Mouse (Mus musculus) urinary bladder, postnatal 10 days (tissue): ENCODE measurements around the gene Slc30a4.
A peak's percentile ranks its signal among the peaks of the same experiment; 100 is the strongest.

Source experiments
- DNase-seq: peaks from one replicate; pipeline ENCODE4 v3.0.0; 2022; ENCODE audit warnings: low spot score

Slc30a4 gene

GRCm38 (mm10) chr2:122702181-122703036 is at the start of gene Slc30a4:
Gene Slc30a4 (minus strand): TSS chr2:122702663.
- peak; percentile 25 for DNase-seq

- no peak for DNase-seq
Measured at GRCm38 (mm10) chr2:122746461-122746860, 44.0 kb upstream of the Slc30a4 start.

- DNase-seq = no peak
Measured at GRCm38 (mm10) chr2:122739023-122739422, 36.6 kb upstream of the Slc30a4 start.

- DNase-seq = peak; percentile 72
Measured at GRCm38 (mm10) chr2:122737894-122738830, 35.7 kb upstream of the Slc30a4 start, which contains the start of gene Bloc1s6. Gene Bloc1s6 (plus strand): TSS chr2:122738503.

DNA sequence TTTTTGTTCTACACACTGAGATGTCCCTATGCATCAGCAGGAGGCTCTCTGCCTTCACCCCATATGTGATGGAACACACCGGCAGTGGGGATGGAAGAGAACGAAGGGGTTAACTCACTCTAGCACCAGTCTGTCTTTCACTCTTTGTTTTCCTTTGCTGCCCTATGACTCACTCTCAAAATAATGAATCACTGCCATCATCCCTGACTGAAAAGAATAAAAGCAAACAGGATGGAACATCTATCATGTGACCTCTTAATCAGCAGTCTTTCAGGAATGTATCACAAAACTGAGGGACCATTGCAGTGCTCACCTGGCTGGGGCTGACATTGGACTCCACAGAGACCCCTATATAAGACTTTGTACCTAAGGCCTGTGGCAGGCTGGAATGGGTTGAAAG is 29.0 kb upstream of the Slc30a4 start:
- DNase-seq = no peak

DNA sequence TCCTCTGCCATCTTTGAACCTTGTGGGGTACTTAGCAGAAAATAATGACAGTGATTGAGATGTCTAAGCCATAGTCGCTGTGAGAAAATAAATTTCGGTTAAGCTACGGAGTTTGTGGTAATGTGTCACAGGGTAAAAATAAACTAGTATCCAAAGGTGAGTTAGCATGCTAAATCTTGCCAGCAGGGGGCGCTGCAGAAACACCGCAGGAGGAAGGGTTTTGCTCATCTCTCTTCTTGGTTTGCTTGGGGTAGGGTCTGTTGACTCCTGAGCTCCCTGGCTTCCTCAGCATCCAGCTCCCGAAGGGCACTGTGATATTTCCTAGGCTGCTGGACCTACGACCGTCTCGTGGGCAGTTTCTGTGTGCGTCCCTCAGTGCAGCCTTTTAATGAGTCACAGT is 23.1 kb upstream of the Slc30a4 start:
- DNase-seq = no peak

DNA sequence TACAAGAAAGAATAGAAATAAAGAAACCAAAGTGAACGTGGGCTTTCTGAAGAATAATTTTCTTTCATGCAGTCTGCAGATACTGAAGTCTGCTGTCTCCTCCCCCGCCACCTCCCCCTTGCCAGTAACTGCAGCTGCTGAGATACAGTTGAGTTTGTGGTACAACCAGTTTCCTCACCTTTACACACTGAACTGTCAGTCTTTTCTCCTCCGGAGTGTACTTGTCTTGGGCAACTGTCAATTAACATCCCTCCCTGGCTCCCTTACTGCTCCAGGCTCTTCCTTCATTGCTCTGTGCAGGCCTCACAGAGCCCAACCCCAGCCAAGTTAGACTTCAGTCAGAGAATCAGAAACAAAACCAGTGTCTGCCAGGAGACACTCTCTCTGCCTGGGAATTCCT is 18.1 kb upstream of the Slc30a4 start:
- DNase-seq = no peak

DNA sequence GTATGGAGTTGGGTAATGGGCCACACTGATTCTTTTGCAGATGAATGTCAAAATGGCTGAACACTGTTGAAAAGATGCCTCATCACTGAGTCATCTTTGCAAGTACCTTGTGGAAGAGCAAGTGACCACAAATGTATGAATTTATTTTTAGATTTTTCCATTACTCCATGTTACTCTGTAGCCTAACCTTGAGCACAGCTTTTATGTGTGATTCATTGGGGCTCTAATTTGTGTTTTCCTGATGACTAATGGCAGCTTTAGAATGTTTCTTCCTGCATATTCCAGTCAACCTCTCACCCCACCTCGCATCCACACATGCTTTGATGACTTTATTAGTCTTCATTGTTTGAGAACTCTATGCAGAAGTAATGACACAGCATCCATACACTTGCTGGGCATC is 16.8 kb upstream of the Slc30a4 start:
- DNase-seq = no peak

DNA sequence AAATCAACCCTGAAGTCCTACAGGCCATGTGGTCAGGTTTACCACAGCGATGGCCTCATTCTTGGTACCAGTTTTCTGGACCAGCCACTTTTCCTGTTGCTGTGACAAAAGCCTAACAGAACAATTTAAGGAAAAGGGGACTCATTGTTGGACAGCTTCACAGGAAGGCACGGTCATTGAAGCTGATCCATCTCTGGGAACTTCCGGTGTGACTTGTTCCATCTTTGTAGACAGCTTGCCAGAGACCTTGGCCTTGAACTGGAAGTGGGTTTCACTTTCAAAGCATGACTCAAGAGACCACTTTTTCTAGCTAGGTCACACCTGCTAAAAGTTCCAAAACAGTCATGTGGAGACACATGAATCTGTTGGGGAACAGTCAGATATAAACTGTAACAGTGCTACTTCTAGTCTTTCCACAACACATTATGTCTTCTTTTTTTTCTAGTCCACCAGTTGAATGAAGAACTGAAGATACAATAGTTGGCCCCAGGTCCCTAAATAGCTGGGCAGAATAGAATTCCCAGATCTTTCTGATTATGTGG is 13.9 kb upstream of the Slc30a4 start:
- no peak for DNase-seq

DNA sequence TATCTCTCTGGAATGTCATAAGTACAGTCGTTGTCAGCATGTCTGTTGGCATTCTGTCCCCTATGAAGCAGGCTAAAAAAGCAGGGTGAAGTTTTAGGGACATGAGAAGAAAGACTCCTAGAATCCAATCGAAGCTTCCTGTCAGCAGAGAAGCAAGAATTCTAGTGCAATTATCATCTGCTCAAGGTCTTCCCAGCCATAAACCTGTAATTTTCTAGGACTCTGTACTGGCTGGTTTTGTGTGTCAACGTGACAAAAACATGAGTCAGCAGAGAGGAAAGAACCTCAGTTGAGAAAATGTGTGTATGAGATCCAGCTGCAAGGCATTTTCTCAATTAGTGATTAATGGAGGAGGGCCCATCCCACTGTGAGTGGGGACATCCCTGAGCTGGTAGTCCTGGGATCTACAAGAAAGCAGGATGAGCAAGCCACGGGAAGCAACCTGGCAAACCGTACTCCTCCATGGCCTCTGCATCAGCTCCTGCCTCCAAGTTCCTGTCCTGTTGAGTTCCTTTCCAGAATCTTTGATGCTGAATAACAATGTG is 12.8 kb upstream of the Slc30a4 start:
- DNase-seq = no peak

DNA sequence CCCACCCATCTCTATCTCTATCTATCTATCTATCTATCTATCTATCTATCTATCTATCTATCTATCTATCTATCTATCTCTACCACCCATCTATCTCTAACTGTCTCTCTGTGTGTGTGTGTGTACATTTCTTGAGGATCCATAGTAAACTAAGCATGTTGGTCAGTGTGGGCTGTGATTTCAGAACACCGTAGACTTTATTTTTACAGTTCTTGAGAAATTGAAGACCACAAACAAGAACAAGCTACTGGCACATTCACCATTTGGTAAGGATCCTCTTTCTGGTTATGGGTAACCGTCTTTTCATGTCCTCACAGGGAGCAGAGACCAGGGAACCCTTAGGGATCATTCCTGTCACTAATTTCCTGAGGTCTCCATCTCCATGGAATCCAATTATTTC is 10.4 kb upstream of the Slc30a4 start:
- no peak for DNase-seq

DNA sequence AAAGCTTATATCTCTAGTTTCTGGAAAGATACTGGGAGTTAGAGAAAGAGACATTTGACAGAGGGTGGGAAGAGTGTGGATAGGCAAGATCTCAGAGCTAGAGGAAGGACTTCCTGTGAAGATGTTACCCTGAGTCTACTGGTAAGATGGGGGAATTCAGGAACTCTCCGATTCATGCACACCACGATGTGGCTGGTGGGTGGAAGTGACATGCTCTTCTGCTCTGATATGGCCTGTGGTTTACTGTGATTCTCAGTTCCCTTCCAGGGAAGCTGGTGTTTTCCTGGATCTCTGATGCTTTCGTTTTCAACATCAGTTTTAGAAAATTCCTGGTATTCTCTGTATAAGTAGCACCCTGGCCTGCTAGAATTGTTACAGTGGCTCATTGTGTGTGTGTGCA is 9.4 kb upstream of the Slc30a4 start:
- DNase-seq = no peak

GRCm38 (mm10) chr2:122709156-122709555 is 6.7 kb upstream of the Slc30a4 start:
- no peak for DNase-seq

DNA sequence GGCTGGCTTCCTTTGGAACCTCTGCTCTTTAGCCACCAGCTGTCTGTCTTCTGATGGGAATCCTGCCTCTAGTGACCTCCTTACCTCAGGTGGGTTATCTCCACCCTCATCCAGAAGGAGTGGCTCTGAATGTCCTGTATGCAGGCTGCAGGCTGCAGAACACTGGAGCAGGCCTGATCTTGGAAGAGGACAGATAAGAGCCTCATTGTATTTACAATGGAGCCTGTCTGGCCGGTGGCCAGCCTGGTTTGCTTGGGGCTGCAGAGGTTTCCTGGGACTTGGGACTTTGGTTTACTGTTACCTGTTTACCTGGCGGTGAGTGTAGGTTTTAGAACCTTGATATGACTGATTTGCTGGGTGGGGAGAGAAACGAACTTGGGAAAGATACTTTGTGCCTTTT is 5.6 kb upstream of the Slc30a4 start:
- no peak for DNase-seq

- DNase-seq = no peak
Measured at GRCm38 (mm10) chr2:122704572-122704971, 2.1 kb upstream of the Slc30a4 start.

DNA sequence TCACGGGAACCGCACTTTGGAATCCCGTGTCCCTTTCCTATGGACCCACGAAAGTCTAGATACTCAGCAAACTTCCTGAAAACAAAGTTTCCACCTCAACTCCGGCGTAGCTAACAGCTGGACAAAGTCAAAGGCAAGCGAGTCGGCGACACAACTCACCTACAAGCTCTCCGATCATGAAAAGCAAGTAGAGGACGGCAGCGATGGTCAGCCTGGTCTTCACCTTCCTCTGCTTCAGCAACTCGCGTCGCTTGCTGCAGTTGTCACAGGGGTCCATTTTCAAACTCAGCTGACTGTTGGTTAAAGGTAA is 637 bp downstream of the Slc30a4 start:
- DNase-seq = no peak

DNA sequence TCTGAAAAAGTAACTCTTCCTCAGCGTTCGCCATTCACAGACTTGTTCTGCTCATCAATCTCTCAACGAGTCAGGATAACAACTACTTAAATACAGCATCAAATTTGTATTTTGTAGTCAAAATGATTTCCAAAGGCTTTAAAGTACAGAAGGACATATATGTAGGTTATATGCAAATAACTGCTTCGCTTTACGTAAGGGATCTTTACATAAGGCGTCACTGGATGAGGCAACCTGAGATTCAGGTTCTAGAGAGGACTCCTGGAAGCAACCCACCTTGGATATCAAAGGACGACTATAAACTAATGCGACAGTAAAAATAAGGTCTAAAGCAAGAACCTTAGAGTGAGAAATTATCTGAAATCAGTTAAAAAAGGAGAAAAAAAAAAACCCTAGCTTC is 1.5 kb downstream of the Slc30a4 start:
- no peak for DNase-seq

- no peak for DNase-seq
Measured at GRCm38 (mm10) chr2:122697526-122697925, 4.9 kb downstream of the Slc30a4 start.

- no peak for DNase-seq
Measured at GRCm38 (mm10) chr2:122686665-122687064, 15.8 kb downstream of the Slc30a4 start.

GRCm38 (mm10) chr2:122683641-122684040 is 18.8 kb downstream of the Slc30a4 start:
- DNase-seq = no peak

- no peak for DNase-seq
Measured at GRCm38 (mm10) chr2:122682520-122682919, 19.9 kb downstream of the Slc30a4 start.

DNA sequence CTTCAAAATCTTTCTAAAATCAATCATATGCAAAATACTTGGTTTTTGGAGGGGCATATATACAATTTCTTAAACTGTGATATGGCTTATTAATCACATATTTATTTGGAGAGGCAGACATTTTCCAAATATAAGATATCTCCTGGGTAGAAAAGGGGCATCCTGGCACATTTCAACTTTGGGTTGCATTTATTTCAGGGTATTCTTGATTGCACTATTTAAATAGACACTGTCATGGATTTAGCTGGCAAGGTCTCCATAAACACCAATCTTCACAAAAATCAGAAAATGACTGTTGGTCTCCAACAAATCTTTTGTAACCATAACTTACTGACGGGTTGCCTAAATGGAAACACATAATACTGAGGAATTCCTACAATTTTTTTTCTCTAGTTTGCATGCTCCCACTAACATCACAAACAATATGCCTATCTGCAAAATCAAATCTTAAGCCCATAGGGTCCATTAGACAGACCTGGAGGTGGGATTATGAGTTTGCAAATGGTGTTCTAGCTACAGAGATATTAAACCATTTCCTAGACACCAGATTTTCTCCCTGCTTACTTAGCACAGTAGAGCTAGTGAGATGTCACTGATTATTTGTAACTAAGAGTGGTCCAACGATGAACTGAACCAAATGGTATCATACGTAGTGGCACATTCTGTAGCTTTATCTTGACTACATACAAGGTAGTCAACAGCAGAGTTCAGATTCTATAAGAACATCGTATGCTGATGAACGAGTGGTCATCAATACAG is 20.9 kb downstream of the Slc30a4 start:
- no peak for DNase-seq
